Mouse (Mus musculus) stomach, embryonic 15.5 days (tissue): ENCODE results near the gene Ano6. TPM values are rescaled to one million over a fixed set of nuclear protein-coding genes. Genes with fewer than 3 reads are reported as not detected.

Experiments used
- ATAC-seq: fragments of 200-750 bp; cut with Nextera tagmentation; 2 replicates; pipeline ENCODE4 v1.8.0; 2017; ENCODE audit warnings: low read depth, moderate number of reproducible peaks, moderate TSS enrichment; ENCODE audit not compliant: insufficient read depth, low FRiP score
- H3K27ac ChIP-seq: fragments of 300-500 bp; sonication (generic); 2 replicates; pipeline ENCODE4 v1.5.1; 2015; ENCODE audit warnings: mild to moderate bottlenecking, inconsistent platforms
- H3K27me3 ChIP-seq: fragments of 300-500 bp; sonication (generic); replicated peaks from 2 replicates; pipeline ENCODE4 v1.6.1; 2015; ENCODE audit warnings: inconsistent platforms
- H3K36me3 ChIP-seq: fragments of 300-500 bp; sonication (generic); 2 replicates; pipeline ENCODE4 v1.6.1; 2015; ENCODE audit warnings: inconsistent platforms
- H3K4me1 ChIP-seq: fragments of 300-500 bp; sonication (generic); 2 replicates; pipeline ENCODE4 v1.6.1; 2015; ENCODE audit warnings: inconsistent platforms
- H3K4me2 ChIP-seq: fragments of 300-500 bp; sonication (generic); 2 replicates; pipeline ENCODE4 v1.6.1; 2015; ENCODE audit warnings: mild to moderate bottlenecking, inconsistent platforms
- H3K4me3 ChIP-seq: fragments of 300-500 bp; sonication (generic); replicated peaks from 2 replicates; pipeline ENCODE4 v1.5.1; 2015; ENCODE audit warnings: inconsistent platforms
- H3K9ac ChIP-seq: fragments of 300-500 bp; sonication (generic); 2 replicates; pipeline ENCODE4 v1.6.1; 2015; ENCODE audit warnings: inconsistent platforms
- H3K9me3 ChIP-seq: fragments of 300-500 bp; sonication (generic); 2 replicates; pipeline ENCODE4 v1.6.1; 2016; ENCODE audit warnings: inconsistent platforms
- WGBS: fragments of 180-500 bp; shearing (Covaris S2); methylation state at CpG from one replicate; pipeline ENCODE4 v1.1.7; 2015; 5-methylcytosine and 5-hydroxymethylcytosine counted together
- polyA plus RNA-seq: library from polyadenylated mRNA; unstranded; fragments of >200 nt; fragmentation: Nextera tagmentation; extraction: Ambion mirVana; gene quantifications from 2 replicates; pipeline ENCODE4 v1.2.1, GENCODE M21; 2015

The Ano6 gene
- polyA plus RNA-seq, 1 experiment from 2014 or later, result 37.8 TPM

- H3K27ac ChIP-seq, result no peak overlapping the region
- H3K4me3 ChIP-seq, result no peak overlapping the region
- H3K9me3 ChIP-seq, result no peaks in the 10 kb centered on the region
- no peak for ATAC-seq
- WGBS, result 84% methylated on average over 6 of the region's 6 CpGs
- peaks cover 31% of the 10 kb centered on the region for H3K4me1 ChIP-seq
- H3K27me3 ChIP-seq, result no peaks in the 10 kb centered on the region
- no peak overlapping the region for H3K9ac ChIP-seq
- no peaks in the 10 kb centered on the region for H3K36me3 ChIP-seq
- no peak overlapping the region for H3K4me2 ChIP-seq
Observed at GRCm38 (mm10) chr15:95802140-95802539, 11.5 kb downstream of the Ano6 start.

GRCm38 (mm10) chr15:95802762-95803161 is 12.1 kb downstream of the Ano6 start:
- no peak for ATAC-seq
- Histone ChIP-seq H3K4me2 (no peak overlapping the region), H3K9ac (no peak overlapping the region), H3K27ac (no peak overlapping the region), H3K9me3 (no peaks in the 10 kb centered on the region), H3K36me3 (no peaks in the 10 kb centered on the region), H3K27me3 (no peaks in the 10 kb centered on the region), H3K4me3 (no peak overlapping the region), H3K4me1 (peaks cover 26% of the 10 kb centered on the region)
- 60% methylated on average over 2 of the region's 2 CpGs for WGBS

- H3K27me3 ChIP-seq, result no peaks in the 10 kb centered on the region
- ATAC-seq, result no peak
- no peak overlapping the region for H3K4me3 ChIP-seq
- H3K4me2 ChIP-seq, result no peak overlapping the region
- peak overlapping the region; percentile 42; the same call in 1 of the 2 replicates for H3K27ac ChIP-seq
- H3K9ac ChIP-seq, result no peak overlapping the region
- H3K36me3 ChIP-seq, result no peaks in the 10 kb centered on the region
- WGBS, result 73% methylated on average over 3 of the region's 3 CpGs
- no peaks in the 10 kb centered on the region for H3K9me3 ChIP-seq
- H3K4me1 ChIP-seq, result peaks cover 26% of the 10 kb centered on the region
Observed at GRCm38 (mm10) chr15:95803484-95803883, 12.8 kb downstream of the Ano6 start.

- Histone ChIP-seq H3K4me3 (no peak overlapping the region), H3K9ac (no peak overlapping the region), H3K4me1 (peaks cover 26% of the 10 kb centered on the region), H3K27me3 (no peaks in the 10 kb centered on the region), H3K36me3 (no peaks in the 10 kb centered on the region), H3K9me3 (no peaks in the 10 kb centered on the region), H3K27ac (peak overlapping the region; percentile 42), H3K4me2 (peak overlapping the region; percentile 11; the same call in 1 of the 2 replicates)
- ATAC-seq, result peak; percentile 85
- WGBS, result 18% methylated on average over 7 of the region's 7 CpGs
Observed at GRCm38 (mm10) chr15:95804255-95804654, 13.6 kb downstream of the Ano6 start.

- H3K9ac ChIP-seq, result no peak overlapping the region
- H3K27ac ChIP-seq, result peak overlapping the region; percentile 42; the same call in 1 of the 2 replicates
- no peak overlapping the region for H3K4me2 ChIP-seq
- WGBS, result 61% methylated on average over 5 of the region's 5 CpGs
- no peak for ATAC-seq
- H3K4me1 ChIP-seq, result peaks cover 26% of the 10 kb centered on the region
- no peaks in the 10 kb centered on the region for H3K36me3 ChIP-seq
- no peak overlapping the region for H3K4me3 ChIP-seq
- H3K27me3 ChIP-seq, result no peaks in the 10 kb centered on the region
- H3K9me3 ChIP-seq, result no peaks in the 10 kb centered on the region
Observed at GRCm38 (mm10) chr15:95805022-95805471, 14.4 kb downstream of the Ano6 start.

- H3K4me3 ChIP-seq, result no peak overlapping the region
- no peaks in the 10 kb centered on the region for H3K27me3 ChIP-seq
- H3K4me2 ChIP-seq, result no peak overlapping the region
- ATAC-seq, result no peak
- WGBS, result 72% methylated on average over 3 of the region's 3 CpGs
- H3K4me1 ChIP-seq, result peaks cover 22% of the 10 kb centered on the region
- H3K36me3 ChIP-seq, result peaks cover 4% of the 10 kb centered on the region; the same call in 1 of the 2 replicates
- no peaks in the 10 kb centered on the region for H3K9me3 ChIP-seq
- no peak overlapping the region for H3K9ac ChIP-seq
- no peak overlapping the region for H3K27ac ChIP-seq
Observed at GRCm38 (mm10) chr15:95807908-95808307, 17.3 kb downstream of the Ano6 start.

GRCm38 (mm10) chr15:95810357-95810761 is 19.7 kb downstream of the Ano6 start:
- 0 out of 2 replicates have a peak, but pooled peaks have one; percentile 22 for ATAC-seq
- Histone ChIP-seq H3K4me3 (no peak overlapping the region), H3K36me3 (peaks cover 4% of the 10 kb centered on the region; the same call in 1 of the 2 replicates), H3K27me3 (no peaks in the 10 kb centered on the region), H3K27ac (no peak overlapping the region), H3K4me1 (peaks cover 1% of the 10 kb centered on the region; the same call in 1 of the 2 replicates), H3K4me2 (no peak overlapping the region), H3K9ac (no peak overlapping the region), H3K9me3 (no peaks in the 10 kb centered on the region)
- 63% methylated on average over 4 of the region's 4 CpGs for WGBS

- Histone ChIP-seq H3K9me3 (no peaks in the 10 kb centered on the region), H3K27me3 (no peaks in the 10 kb centered on the region), H3K4me2 (no peak overlapping the region), H3K9ac (no peak overlapping the region), H3K4me1 (no peaks in the 10 kb centered on the region), H3K4me3 (no peak overlapping the region), H3K27ac (no peak overlapping the region), H3K36me3 (peaks cover 4% of the 10 kb centered on the region; the same call in 1 of the 2 replicates)
- 93% methylated on average over 8 of the region's 8 CpGs for WGBS
- ATAC-seq, result no peak
Observed at GRCm38 (mm10) chr15:95812821-95813571, 22.4 kb downstream of the Ano6 start.

GRCm38 (mm10) chr15:95817501-95817900 is 26.9 kb downstream of the Ano6 start:
- 74% methylated on average over 3 of the region's 3 CpGs for WGBS
- Histone ChIP-seq H3K27me3 (no peaks in the 10 kb centered on the region), H3K27ac (no peak overlapping the region), H3K36me3 (no peaks in the 10 kb centered on the region), H3K9ac (no peak overlapping the region), H3K4me3 (no peak overlapping the region), H3K9me3 (no peaks in the 10 kb centered on the region), H3K4me2 (no peak overlapping the region), H3K4me1 (0 out of 2 replicates have a peak, but pooled peaks cover 4% of the 10 kb centered on the region)
- no peak for ATAC-seq

GRCm38 (mm10) chr15:95819249-95820035 is 28.8 kb downstream of the Ano6 start:
- H3K4me2 ChIP-seq, result no peak overlapping the region
- H3K4me3 ChIP-seq, result no peak overlapping the region
- no peaks in the 10 kb centered on the region for H3K27me3 ChIP-seq
- H3K36me3 ChIP-seq, result no peaks in the 10 kb centered on the region
- H3K9ac ChIP-seq, result no peak overlapping the region
- no peak for ATAC-seq
- H3K27ac ChIP-seq, result no peak overlapping the region
- WGBS, result 83% methylated on average over 8 of the region's 9 CpGs
- H3K4me1 ChIP-seq, result 0 out of 2 replicates have a peak, but pooled peaks cover 4% of the 10 kb centered on the region
- no peaks in the 10 kb centered on the region for H3K9me3 ChIP-seq

- 91% methylated on average over 12 of the region's 12 CpGs for WGBS
- H3K4me1 ChIP-seq, result 0 out of 2 replicates have a peak, but pooled peaks cover 4% of the 10 kb centered on the region
- no peak for ATAC-seq
- H3K27me3 ChIP-seq, result no peaks in the 10 kb centered on the region
- H3K4me2 ChIP-seq, result no peak overlapping the region
- no peaks in the 10 kb centered on the region for H3K9me3 ChIP-seq
- no peak overlapping the region for H3K27ac ChIP-seq
- H3K36me3 ChIP-seq, result no peaks in the 10 kb centered on the region
- H3K4me3 ChIP-seq, result no peak overlapping the region
- H3K9ac ChIP-seq, result no peak overlapping the region
Observed at GRCm38 (mm10) chr15:95820142-95820541, 29.5 kb downstream of the Ano6 start.

- no peak overlapping the region for H3K27ac ChIP-seq
- no peak overlapping the region for H3K4me3 ChIP-seq
- H3K4me1 ChIP-seq, result 0 out of 2 replicates have a peak, but pooled peaks cover 4% of the 10 kb centered on the region
- no peaks in the 10 kb centered on the region for H3K9me3 ChIP-seq
- 86% methylated on average over 9 of the region's 9 CpGs for WGBS
- H3K9ac ChIP-seq, result no peak overlapping the region
- ATAC-seq, result no peak
- H3K27me3 ChIP-seq, result no peaks in the 10 kb centered on the region
- H3K4me2 ChIP-seq, result no peak overlapping the region
- no peaks in the 10 kb centered on the region for H3K36me3 ChIP-seq
Observed at GRCm38 (mm10) chr15:95820678-95821077, 30.0 kb downstream of the Ano6 start.
